12 mouse cellular contexts compared by ENCODE assay signal in genomic region chr10:41582901-41583361, GRCm38 (mm10).
DNase-seq lines count a peak whose midpoint lies in the region; ATAC-seq lines count a peak whose summit lies in the region.
"Had no signal": no experiment of that assay in that cellular context is flagged by ENCODE, and none has a peak within 500 bp of the region (broad histone marks: within the 10 kb centered on the region; RNA-seq: fewer than 3 reads in every experiment).

No protein-coding gene starts in this region.

- intact Hi-C loops in heart, postnatal 14 days (cut with DNase I), result no loop called here

- H3K36me3 ChIP-seq in heart, embryonic 13.5 days, result no peaks in the 10 kb centered on the region
- H3K36me3 ChIP-seq in midbrain, embryonic 13.5 days, result no peaks in the 10 kb centered on the region
- no peaks in the 10 kb centered on the region for H3K36me3 ChIP-seq in midbrain, embryonic 15.5 days (replicated peaks)
- no peaks in the 10 kb centered on the region for H3K36me3 ChIP-seq in intestine, embryonic 15.5 days

- H3K4me2 ChIP-seq in heart, embryonic 13.5 days, result no peak overlapping the region
- H3K4me2 ChIP-seq in midbrain, embryonic 13.5 days (replicated peaks), result no peak overlapping the region
- H3K4me2 ChIP-seq in midbrain, embryonic 15.5 days, result no peak overlapping the region
- no peak overlapping the region for H3K4me2 ChIP-seq in intestine, embryonic 15.5 days (replicated peaks)

- no peak overlapping the region for H3K4me3 ChIP-seq in heart, embryonic 13.5 days
- H3K4me3 ChIP-seq in midbrain, embryonic 13.5 days (replicated peaks), result no peak overlapping the region
- no peak overlapping the region for H3K4me3 ChIP-seq in midbrain, embryonic 15.5 days
- H3K4me3 ChIP-seq in intestine, embryonic 15.5 days (replicated peaks), result no peak overlapping the region
- H3K4me3 ChIP-seq: left cerebral cortex, adult 2 months; megakaryocyte, embryonic 14.5 days had no signal

- peaks cover 26% of the 10 kb centered on the region for H3K4me1 ChIP-seq in heart, embryonic 13.5 days
- peaks cover 3% of the 10 kb centered on the region; the same call in 1 of the 2 replicates for H3K4me1 ChIP-seq in midbrain, embryonic 13.5 days (replicated peaks)
- H3K4me1 ChIP-seq in midbrain, embryonic 15.5 days, result no peaks in the 10 kb centered on the region
- peaks cover 8% of the 10 kb centered on the region for H3K4me1 ChIP-seq in intestine, embryonic 15.5 days (replicated peaks)

- no peak; the same call in 1 of the 2 replicates for ATAC-seq in heart, embryonic 13.5 days (ENCODE audit: extremely low read depth, insufficient number of reproducible peaks, low FRiP score, low TSS enrichment)
- ATAC-seq in midbrain, embryonic 13.5 days, result no peak
- no peak for ATAC-seq in midbrain, embryonic 15.5 days (replicated peaks)
- peak; percentile 73 for ATAC-seq in intestine, embryonic 15.5 days
- ATAC-seq in monocyte, adult 5-6 weeks (replicated peaks; ENCODE audit: insufficient number of reproducible peaks, low FRiP score, low TSS enrichment, poor library complexity, severe bottlenecking), result no peak

- H3K9me3 ChIP-seq in heart, embryonic 13.5 days, result no peaks in the 10 kb centered on the region
- H3K9me3 ChIP-seq in midbrain, embryonic 13.5 days, result no peaks in the 10 kb centered on the region
- H3K9me3 ChIP-seq in midbrain, embryonic 15.5 days, result no peaks in the 10 kb centered on the region
- H3K9me3 ChIP-seq in intestine, embryonic 15.5 days, result no peaks in the 10 kb centered on the region
- H3K9me3 ChIP-seq: megakaryocyte, embryonic 14.5 days had no signal

- no peaks in the 10 kb centered on the region for H3K27me3 ChIP-seq in heart, embryonic 13.5 days (replicated peaks)
- no peaks in the 10 kb centered on the region for H3K27me3 ChIP-seq in midbrain, embryonic 13.5 days
- no peaks in the 10 kb centered on the region for H3K27me3 ChIP-seq in midbrain, embryonic 15.5 days (replicated peaks)
- no peaks in the 10 kb centered on the region for H3K27me3 ChIP-seq in intestine, embryonic 15.5 days (replicated peaks)

- no peak for DNase-seq in heart, postnatal 14 days
- DNase-seq in thymus, postnatal 36 days, result peak; percentile 52 to 63
- no peak for DNase-seq in frontal cortex, postnatal 10 days (ENCODE audit: low spot score in 2 of 2)
- DNase-seq: adrenal gland, adult 2 months; cerebellum, postnatal 14 days had no signal

- 0 out of 2 replicates have a peak overlapping the region, but pooled peaks have one; percentile 44 for H3K9ac ChIP-seq in heart, embryonic 13.5 days
- no peak overlapping the region for H3K9ac ChIP-seq in midbrain, embryonic 13.5 days (replicated peaks)
- H3K9ac ChIP-seq in midbrain, embryonic 15.5 days, result no peak overlapping the region
- no peak overlapping the region for H3K9ac ChIP-seq in intestine, embryonic 15.5 days

- WGBS in heart, embryonic 13.5 days, result 10% methylated on average over 4 of the region's 5 CpGs
- 16% methylated on average over 5 of the region's 5 CpGs for WGBS in midbrain, embryonic 13.5 days
- 11% methylated on average over 5 of the region's 5 CpGs for WGBS in midbrain, embryonic 15.5 days
- WGBS in intestine, embryonic 15.5 days, result 5% methylated on average over 5 of the region's 5 CpGs

- peak overlapping the region; percentile 39; the same call in 1 of the 2 replicates for H3K27ac ChIP-seq in heart, embryonic 13.5 days (replicated peaks)
- 0 out of 2 replicates have a peak overlapping the region, but pooled peaks have one; percentile 30 for H3K27ac ChIP-seq in midbrain, embryonic 13.5 days
- no peak overlapping the region for H3K27ac ChIP-seq in midbrain, embryonic 15.5 days
- no peak overlapping the region for H3K27ac ChIP-seq in intestine, embryonic 15.5 days
- H3K27ac ChIP-seq: left cerebral cortex, adult 2 months had no signal

Comparison
In these comparisons a context has a peak if more than half of its experiments do, and no peak if none do; other contexts are left out.
1. H3K27ac ChIP-seq: peak in heart, embryonic 13.5 days (single experiment) and midbrain, embryonic 13.5 days (single experiment); none in midbrain, embryonic 15.5 days (single experiment) and intestine, embryonic 15.5 days (single experiment).
2. DNase-seq: peak in thymus, postnatal 36 days (2 of 2); none in heart, postnatal 14 days (0 of 2) and frontal cortex, postnatal 10 days (0 of 2).